Mouse (Mus musculus) forebrain, embryonic 12.5 days (tissue): ENCODE results near the gene Ldlrad3. TPM values are rescaled to one million over a fixed set of nuclear protein-coding genes. Genes with fewer than 3 reads are reported as not detected.

Experiments
- ATAC-seq: fragments of 200-750 bp; cut with Nextera tagmentation; 2 replicates; pipeline ENCODE4 v1.8.0; 2017; ENCODE audit warnings: moderate TSS enrichment; ENCODE audit not compliant: low FRiP score
- H3K27ac ChIP-seq: fragments of 300-500 bp; sonication (generic); 2 replicates; pipeline ENCODE4 v1.5.1; 2016; ENCODE audit warnings: mild to moderate bottlenecking
- H3K27me3 ChIP-seq: fragments of 300-500 bp; sonication (generic); 2 replicates; pipeline ENCODE4 v1.6.1; 2016; ENCODE audit warnings: mild to moderate bottlenecking
- H3K36me3 ChIP-seq: fragments of 300-500 bp; sonication (generic); replicated peaks from 2 replicates; pipeline ENCODE4 v1.6.1; 2016; ENCODE audit warnings: mild to moderate bottlenecking
- H3K4me1 ChIP-seq: fragments of 300-500 bp; sonication (generic); 2 replicates; pipeline ENCODE4 v1.6.1; 2016
- H3K4me2 ChIP-seq: fragments of 300-500 bp; sonication (generic); 2 replicates; pipeline ENCODE4 v1.6.1; 2016; ENCODE audit warnings: mild to moderate bottlenecking, moderate library complexity
- H3K4me3 ChIP-seq: fragments of 300-500 bp; sonication (generic); replicated peaks from 2 replicates; pipeline ENCODE4 v1.5.1; 2016; ENCODE audit warnings: mild to moderate bottlenecking
- H3K9ac ChIP-seq: fragments of 300-500 bp; sonication (generic); 2 replicates; pipeline ENCODE4 v1.6.1; 2016; ENCODE audit warnings: mild to moderate bottlenecking
- H3K9me3 ChIP-seq: fragments of 300-500 bp; sonication (generic); 2 replicates; pipeline ENCODE4 v1.6.1; 2016
- WGBS: fragments of 180-500 bp; shearing (Covaris S2); methylation state at CpG from one replicate; pipeline ENCODE4 v1.1.7; 2016; 5-methylcytosine and 5-hydroxymethylcytosine counted together
- polyA plus RNA-seq: library from polyadenylated mRNA; unstranded; fragments of >200 nt; fragmentation: Nextera tagmentation; extraction: Ambion mirVana; gene quantifications from 2 replicates; pipeline ENCODE4 v1.2.1, GENCODE M21; 2016

Ldlrad3 gene
- polyA plus RNA-seq, 1 experiment from 2014 or later = 56.8 TPM

DNA sequence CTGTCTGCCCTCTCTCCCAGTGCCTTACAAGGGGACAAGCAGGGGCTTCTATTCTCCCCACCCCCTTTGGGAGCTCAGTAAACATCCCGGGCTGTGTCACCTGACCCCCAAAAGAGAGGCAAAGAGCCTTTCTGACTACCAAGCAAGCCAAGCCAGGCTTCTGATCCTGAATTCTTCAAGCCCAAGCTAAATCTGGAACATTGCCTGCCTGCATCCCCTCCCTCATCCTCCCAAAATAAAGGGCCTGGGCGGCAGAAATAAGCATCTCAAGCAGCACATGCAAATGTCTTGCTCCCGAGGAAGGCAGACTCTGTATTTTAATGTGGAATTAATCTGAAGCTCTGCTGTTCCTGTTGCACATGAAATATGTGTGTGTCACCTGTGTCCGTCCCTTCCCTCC is 85.7 kb downstream of the Ldlrad3 start:
- no peaks in the 10 kb centered on the region for H3K27me3 ChIP-seq
- H3K4me2 ChIP-seq = no peak overlapping the region
- H3K27ac ChIP-seq = no peak overlapping the region
- H3K4me3 ChIP-seq = no peak overlapping the region
- WGBS = 72% methylated on average over 4 of the region's 4 CpGs
- H3K9me3 ChIP-seq = no peaks in the 10 kb centered on the region
- peaks cover 10% of the 10 kb centered on the region for H3K4me1 ChIP-seq
- H3K9ac ChIP-seq = no peak overlapping the region
- no peaks in the 10 kb centered on the region for H3K36me3 ChIP-seq
- no peak for ATAC-seq

DNA sequence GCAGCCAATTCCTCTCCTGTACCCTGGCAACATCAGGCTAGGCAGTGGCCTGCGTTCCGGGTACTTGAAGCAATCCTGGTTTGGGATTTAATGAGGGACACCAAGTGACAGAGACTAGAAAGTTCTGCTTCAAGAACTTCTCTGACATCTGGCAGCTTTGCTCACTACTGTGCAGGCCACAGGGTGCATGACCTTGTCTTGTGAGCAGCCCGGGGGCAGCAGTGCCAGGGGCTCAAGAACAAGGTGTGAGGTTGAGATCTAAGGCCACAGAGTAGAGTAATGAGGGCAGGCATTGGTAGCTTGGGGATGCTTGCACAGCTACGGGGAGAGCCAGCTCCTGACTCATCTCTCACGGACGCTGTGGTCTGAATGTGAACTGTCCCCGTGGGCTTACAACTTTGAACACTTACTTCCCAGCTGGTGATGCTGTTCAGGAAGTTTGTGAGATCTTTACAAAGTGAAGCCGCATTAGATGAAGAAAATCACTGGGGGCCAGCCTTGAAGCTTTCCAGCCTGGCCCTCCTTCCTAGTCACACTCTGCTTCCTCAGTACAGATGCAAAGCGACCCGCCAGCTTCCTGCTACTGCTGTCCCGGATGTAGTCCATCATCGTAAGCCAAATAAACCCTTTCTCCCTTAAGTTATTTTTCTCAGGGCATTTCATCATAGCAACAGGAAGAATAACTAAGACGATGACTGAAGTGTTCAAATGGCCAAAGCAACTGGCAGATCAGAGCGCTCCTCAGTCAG is 86.3 kb downstream of the Ldlrad3 start:
- no peak overlapping the region for H3K4me2 ChIP-seq
- H3K27me3 ChIP-seq = no peaks in the 10 kb centered on the region
- no peak overlapping the region for H3K27ac ChIP-seq
- H3K9me3 ChIP-seq = no peaks in the 10 kb centered on the region
- 89% methylated on average over 14 of the region's 14 CpGs for WGBS
- H3K9ac ChIP-seq = no peak overlapping the region
- no peak overlapping the region for H3K4me3 ChIP-seq
- no peaks in the 10 kb centered on the region for H3K36me3 ChIP-seq
- H3K4me1 ChIP-seq = peaks cover 13% of the 10 kb centered on the region
- no peak for ATAC-seq

DNA sequence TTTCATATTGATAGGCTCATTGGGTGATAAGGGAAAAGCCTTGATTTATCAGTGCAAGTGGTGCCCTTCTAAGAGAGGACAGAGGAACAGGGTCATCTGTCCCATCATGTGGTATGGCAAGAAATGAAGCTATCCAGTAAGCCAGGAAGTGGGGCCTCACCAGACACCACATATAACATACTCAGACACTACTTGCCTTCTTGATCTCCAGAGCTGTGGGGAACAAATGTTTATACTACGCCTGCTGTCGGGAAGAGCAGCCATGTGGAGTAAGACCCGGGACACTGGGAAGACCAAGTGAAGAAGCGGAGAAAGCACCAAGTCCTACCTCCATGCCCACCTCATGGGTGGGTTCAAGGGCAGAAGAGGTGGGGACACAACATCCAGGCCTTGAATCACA is 86.9 kb downstream of the Ldlrad3 start:
- Histone ChIP-seq H3K27me3 (no peaks in the 10 kb centered on the region), H3K36me3 (0 out of 2 replicates have a peak, but pooled peaks cover 1% of the 10 kb centered on the region), H3K9me3 (no peaks in the 10 kb centered on the region), H3K27ac (no peak overlapping the region), H3K4me1 (peaks cover 19% of the 10 kb centered on the region), H3K4me3 (no peak overlapping the region), H3K4me2 (no peak overlapping the region), H3K9ac (no peak overlapping the region)
- WGBS = 92% methylated on average over 4 of the region's 4 CpGs
- no peak for ATAC-seq

DNA sequence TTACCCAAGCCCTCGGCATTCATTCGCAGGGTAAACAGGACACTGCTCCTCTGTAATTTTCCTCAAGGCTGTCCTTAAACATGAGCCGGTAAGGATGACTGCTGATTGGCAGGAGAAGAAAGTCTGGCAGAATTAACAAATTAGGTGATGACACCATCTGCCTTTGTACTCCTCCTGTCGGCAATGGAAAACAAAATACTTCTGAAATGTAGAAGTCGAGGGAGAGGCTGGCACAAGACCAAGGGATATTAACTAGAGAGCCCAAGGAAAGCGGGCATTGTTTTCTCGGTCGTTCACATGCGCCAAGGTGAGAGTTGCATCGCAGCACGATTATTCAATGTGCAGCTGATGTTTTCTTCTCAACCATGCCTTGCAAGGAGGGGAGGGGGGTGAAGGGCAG is 91.4 kb downstream of the Ldlrad3 start:
- H3K27me3 ChIP-seq = no peaks in the 10 kb centered on the region
- no peak overlapping the region for H3K9ac ChIP-seq
- H3K4me2 ChIP-seq = no peak overlapping the region
- H3K4me1 ChIP-seq = peaks cover 35% of the 10 kb centered on the region
- H3K4me3 ChIP-seq = no peak overlapping the region
- peak overlapping the region; percentile 61; the same call in 1 of the 2 replicates for H3K27ac ChIP-seq
- WGBS = 50% methylated on average over 11 of the region's 11 CpGs
- H3K9me3 ChIP-seq = no peaks in the 10 kb centered on the region
- ATAC-seq = no peak
- 0 out of 2 replicates have a peak, but pooled peaks cover 4% of the 10 kb centered on the region for H3K36me3 ChIP-seq

DNA sequence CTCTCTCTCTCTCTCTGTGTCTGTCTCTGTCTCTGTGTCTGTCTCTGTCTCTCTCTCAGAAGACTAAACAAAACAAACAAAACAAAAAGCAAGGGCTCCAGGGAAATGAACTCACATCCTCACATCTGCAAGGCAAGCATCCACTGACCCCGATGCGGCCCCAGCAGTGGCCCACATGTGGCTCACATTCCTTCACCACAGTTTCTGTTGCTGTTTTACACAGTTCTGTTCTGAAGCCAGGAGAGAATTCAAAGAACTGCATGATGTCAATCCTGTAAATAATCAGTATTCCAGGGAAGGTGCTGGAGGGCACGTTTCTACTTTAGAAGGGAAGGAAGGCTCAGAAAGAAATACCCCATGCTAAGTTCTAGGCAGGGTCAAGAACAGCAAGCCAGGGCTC is 91.9 kb downstream of the Ldlrad3 start:
- Histone ChIP-seq H3K9ac (no peak overlapping the region), H3K9me3 (no peaks in the 10 kb centered on the region), H3K27me3 (no peaks in the 10 kb centered on the region), H3K4me1 (peaks cover 35% of the 10 kb centered on the region), H3K4me3 (no peak overlapping the region), H3K27ac (peak overlapping the region; percentile 61), H3K4me2 (no peak overlapping the region), H3K36me3 (0 out of 2 replicates have a peak, but pooled peaks cover 4% of the 10 kb centered on the region)
- no peak for ATAC-seq
- WGBS = 61% methylated on average over 3 of the region's 3 CpGs

DNA sequence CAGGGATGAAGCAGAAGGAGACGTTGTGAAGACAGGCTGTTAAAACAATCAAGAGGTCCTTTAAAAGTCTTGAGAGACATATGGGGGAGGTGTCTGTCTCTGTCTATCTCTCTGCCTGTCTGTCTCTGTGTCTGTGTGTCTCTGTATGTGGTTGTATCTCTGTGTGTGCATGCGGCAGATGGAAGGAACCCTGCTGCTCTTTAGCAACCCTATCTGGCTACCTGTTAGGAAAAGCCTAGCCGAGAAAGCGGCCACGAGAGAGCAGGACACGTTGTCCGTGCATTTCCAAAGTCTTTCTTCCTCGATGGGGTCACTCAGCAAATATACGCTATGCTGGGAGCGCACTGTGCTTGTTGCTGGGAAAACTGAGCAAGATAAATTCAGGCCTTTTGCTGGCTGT is 93.6 kb downstream of the Ldlrad3 start:
- WGBS = 79% methylated on average over 10 of the region's 10 CpGs
- no peaks in the 10 kb centered on the region for H3K9me3 ChIP-seq
- ATAC-seq = no peak
- no peak overlapping the region; the same call in 1 of the 2 replicates for H3K27ac ChIP-seq
- peaks cover 33% of the 10 kb centered on the region for H3K4me1 ChIP-seq
- 0 out of 2 replicates have a peak, but pooled peaks cover 7% of the 10 kb centered on the region for H3K36me3 ChIP-seq
- no peaks in the 10 kb centered on the region for H3K27me3 ChIP-seq
- H3K4me3 ChIP-seq = no peak overlapping the region
- no peak overlapping the region for H3K9ac ChIP-seq
- no peak overlapping the region for H3K4me2 ChIP-seq

DNA sequence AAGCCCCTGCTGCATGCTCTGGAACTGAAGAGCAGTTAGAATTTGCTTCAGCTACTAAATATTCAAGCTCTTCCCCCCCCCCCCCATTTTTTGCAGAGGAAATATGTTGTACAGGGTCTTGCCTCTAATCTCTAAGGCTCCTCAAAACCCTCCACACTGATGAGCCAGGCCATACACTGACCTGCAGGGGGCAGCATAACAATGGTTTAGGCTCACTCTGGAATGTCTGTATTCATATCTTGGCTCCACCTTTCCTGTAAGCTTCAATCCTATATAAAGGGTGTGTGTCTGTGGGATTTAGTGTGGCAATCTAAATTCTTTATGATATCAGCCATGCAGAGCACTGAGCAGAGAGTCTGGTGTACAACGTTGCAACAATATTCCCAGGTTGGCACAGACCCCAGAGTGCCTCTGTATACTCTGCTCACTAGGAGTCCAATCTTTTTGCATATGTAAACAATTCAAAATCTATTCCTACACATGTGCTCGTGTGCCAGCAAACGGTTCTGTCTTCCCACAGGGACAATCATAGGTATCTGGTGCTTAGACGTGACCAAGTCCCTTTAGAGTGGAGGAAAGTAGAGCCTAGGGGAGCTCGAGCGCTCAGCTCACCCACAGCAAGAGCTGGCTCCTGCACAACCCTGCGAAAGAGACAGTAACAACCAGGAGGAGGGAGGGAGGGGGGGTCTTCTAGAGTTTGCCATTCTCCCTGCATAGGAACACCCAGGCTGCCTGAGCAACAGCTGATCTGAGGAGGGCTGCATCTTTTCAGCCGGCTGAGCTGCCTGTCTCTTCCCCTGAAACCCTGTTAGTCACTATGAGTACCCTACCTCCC is 94.5 kb downstream of the Ldlrad3 start:
- H3K4me2 ChIP-seq = no peak overlapping the region
- 0 out of 2 replicates have a peak, but pooled peaks cover 7% of the 10 kb centered on the region for H3K36me3 ChIP-seq
- 43% methylated on average over 8 of the region's 8 CpGs for WGBS
- ATAC-seq = peak; percentile 84
- H3K9me3 ChIP-seq = no peaks in the 10 kb centered on the region
- H3K9ac ChIP-seq = peak overlapping the region; percentile 7; the same call in 1 of the 2 replicates
- peaks cover 29% of the 10 kb centered on the region for H3K4me1 ChIP-seq
- H3K4me3 ChIP-seq = no peak overlapping the region
- H3K27ac ChIP-seq = peak overlapping the region; percentile 63
- no peaks in the 10 kb centered on the region for H3K27me3 ChIP-seq

DNA sequence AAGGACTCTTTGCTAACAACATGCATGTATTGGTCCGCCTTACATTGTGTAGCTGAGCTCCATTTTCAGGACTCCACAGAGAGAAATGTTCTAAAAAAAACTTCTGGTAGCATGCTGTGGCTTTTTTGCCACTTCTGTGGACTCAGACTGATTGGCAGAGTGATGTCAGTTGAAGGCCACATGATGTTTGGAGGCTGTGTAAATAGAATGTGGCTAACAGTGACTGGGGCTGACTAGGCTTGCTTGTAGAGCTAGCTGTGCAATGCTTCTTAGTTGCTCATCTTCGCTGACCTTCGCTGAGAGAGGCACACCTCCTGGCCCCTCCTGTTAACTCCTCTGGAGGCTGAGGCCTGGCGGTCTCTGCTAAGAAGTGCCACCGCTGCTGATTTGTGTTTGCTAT is 98.4 kb downstream of the Ldlrad3 start:
- Histone ChIP-seq H3K4me1 (peaks cover 15% of the 10 kb centered on the region), H3K27ac (no peak overlapping the region), H3K27me3 (no peaks in the 10 kb centered on the region), H3K9me3 (no peaks in the 10 kb centered on the region; the same call in 1 of the 2 replicates), H3K4me2 (no peak overlapping the region), H3K4me3 (no peak overlapping the region), H3K9ac (no peak overlapping the region), H3K36me3 (0 out of 2 replicates have a peak, but pooled peaks cover 3% of the 10 kb centered on the region)
- no peak for ATAC-seq
- 91% methylated on average over 5 of the region's 5 CpGs for WGBS

DNA sequence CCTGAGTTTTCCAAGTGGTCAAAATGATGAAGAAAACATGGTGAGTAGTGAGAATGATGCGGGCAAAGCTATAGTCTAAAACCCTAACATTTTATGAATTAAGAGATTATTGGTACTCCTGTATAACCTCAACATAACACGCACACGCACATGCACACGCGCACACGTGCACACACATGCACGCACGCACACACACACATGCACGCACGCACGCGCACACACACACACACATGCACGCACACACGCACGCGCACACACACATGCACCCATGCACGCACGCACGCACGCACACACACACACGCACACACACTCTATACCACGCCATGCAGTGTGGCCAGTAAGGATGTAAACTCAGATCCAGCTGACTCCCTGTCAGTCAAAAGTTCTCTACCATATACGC is 99.6 kb downstream of the Ldlrad3 start:
- no peaks in the 10 kb centered on the region; the same call in 1 of the 2 replicates for H3K9me3 ChIP-seq
- peaks cover 8% of the 10 kb centered on the region for H3K36me3 ChIP-seq
- H3K4me2 ChIP-seq = no peak overlapping the region
- no peak overlapping the region for H3K27ac ChIP-seq
- WGBS = 98% methylated on average over 23 of the region's 23 CpGs
- no peak overlapping the region for H3K9ac ChIP-seq
- ATAC-seq = no peak
- peaks cover 4% of the 10 kb centered on the region for H3K4me1 ChIP-seq
- no peaks in the 10 kb centered on the region for H3K27me3 ChIP-seq
- H3K4me3 ChIP-seq = no peak overlapping the region

DNA sequence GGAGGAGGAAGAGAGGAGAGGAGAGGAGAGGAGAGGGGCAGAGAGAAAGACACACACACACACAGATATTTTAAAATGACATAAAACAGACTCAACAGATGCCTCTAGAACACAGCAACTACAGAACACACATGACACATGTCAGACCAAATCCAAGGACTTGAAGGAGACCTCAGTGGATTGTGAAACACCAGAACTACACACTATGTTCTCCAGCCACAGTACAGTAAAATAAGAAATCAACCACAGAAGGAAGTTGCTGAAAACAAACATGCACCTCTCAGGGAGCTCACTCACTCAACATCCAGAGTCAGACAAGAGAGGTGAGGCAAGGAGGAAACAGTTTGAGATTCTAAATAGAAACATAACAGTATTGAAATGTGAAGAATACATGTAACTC is 103.4 kb downstream of the Ldlrad3 start:
- no peaks in the 10 kb centered on the region for H3K27me3 ChIP-seq
- no peak overlapping the region for H3K27ac ChIP-seq
- H3K9ac ChIP-seq = no peak overlapping the region
- H3K4me3 ChIP-seq = no peak overlapping the region
- H3K9me3 ChIP-seq = no peaks in the 10 kb centered on the region; the same call in 1 of the 2 replicates
- ATAC-seq = no peak
- no peaks in the 10 kb centered on the region for H3K4me1 ChIP-seq
- peaks cover 12% of the 10 kb centered on the region for H3K36me3 ChIP-seq
- H3K4me2 ChIP-seq = no peak overlapping the region

DNA sequence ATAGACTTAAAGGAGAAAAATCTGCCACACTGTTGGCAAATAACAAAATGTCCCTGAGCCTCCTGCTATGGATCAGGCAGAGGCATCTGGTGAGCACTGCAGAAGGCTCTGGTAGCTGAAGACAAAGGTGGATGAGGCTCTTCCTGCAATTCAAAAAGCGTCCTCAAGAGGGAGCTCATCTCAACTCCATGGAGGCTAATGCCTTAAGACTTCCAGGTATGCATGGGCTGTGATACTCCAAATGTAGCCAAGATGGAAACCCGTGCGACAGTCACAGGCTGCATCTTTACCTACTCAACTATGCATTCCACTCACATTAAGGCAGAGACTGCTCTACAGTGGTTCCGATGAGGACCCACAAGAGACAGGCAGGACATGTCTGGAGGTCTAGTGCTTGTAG is 108.6 kb downstream of the Ldlrad3 start:
- Histone ChIP-seq H3K4me3 (no peak overlapping the region), H3K9ac (no peak overlapping the region), H3K9me3 (no peaks in the 10 kb centered on the region), H3K4me2 (no peak overlapping the region), H3K36me3 (peaks cover 18% of the 10 kb centered on the region), H3K4me1 (no peaks in the 10 kb centered on the region), H3K27me3 (no peaks in the 10 kb centered on the region), H3K27ac (no peak overlapping the region)
- WGBS = 54% methylated on average over 4 of the region's 4 CpGs
- 0 out of 2 replicates have a peak, but pooled peaks have one; percentile 23 for ATAC-seq

DNA sequence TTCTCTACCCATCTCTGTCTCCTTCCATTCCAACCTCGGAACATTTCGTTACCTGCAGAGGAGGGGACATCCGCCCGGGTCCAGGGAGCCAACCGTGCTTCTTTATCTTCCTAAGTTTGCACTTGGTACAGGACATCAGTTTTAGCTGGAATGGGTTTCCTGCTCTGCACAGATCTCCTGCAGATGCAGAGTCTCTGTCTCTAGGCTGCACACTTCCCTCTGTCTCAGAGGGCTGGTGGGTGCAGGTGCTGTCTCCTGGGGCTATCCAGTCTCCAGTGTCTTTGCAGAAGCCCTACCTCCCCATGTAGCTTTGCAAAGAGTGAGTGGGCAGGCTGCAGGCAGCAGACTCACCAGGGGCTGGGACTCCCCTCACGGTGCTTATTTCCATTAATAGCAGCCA is 109.9 kb downstream of the Ldlrad3 start:
- WGBS = 91% methylated on average over 6 of the region's 6 CpGs
- H3K36me3 ChIP-seq = peaks cover 13% of the 10 kb centered on the region
- H3K27me3 ChIP-seq = no peaks in the 10 kb centered on the region
- no peak for ATAC-seq
- H3K9ac ChIP-seq = no peak overlapping the region
- H3K4me3 ChIP-seq = no peak overlapping the region
- H3K4me1 ChIP-seq = no peaks in the 10 kb centered on the region
- no peaks in the 10 kb centered on the region for H3K9me3 ChIP-seq
- no peak overlapping the region for H3K27ac ChIP-seq
- no peak overlapping the region for H3K4me2 ChIP-seq
